Mouse (Mus musculus) stomach, postnatal 0 days (tissue): ENCODE results near the gene Kirrel3.

ENCODE experiments used
- CTCF ChIP-seq: IDR thresholded peaks from 2 replicates; pipeline ENCODE4 v1.5.1; 2016; ENCODE audit warnings: antibody characterized with exemption, low read depth, mild to moderate bottlenecking, moderate library complexity
- EP300 ChIP-seq: optimal IDR thresholded peaks from 2 replicates; pipeline ENCODE3; 2016; ENCODE audit warnings: antibody characterized with exemption

GRCm38 (mm10) chr9:34912273-34912972 lies 426.7 kb downstream of the Kirrel3 start:
- TF ChIP-seq CTCF (no peak), EP300 (no peak)
